Mouse (Mus musculus): ENCODE measurements around the gene Slit3. TPM values are rescaled to one million over a fixed set of nuclear protein-coding genes. Genes with fewer than 3 reads are reported as not detected.

The Slit3 gene
- polyA plus RNA-seq, 1 experiment: 11.3 TPM

GRCm38 (mm10) chr11:35340752-35341151 is 219.7 kb downstream of the Slit3 start:
- H3K4me1 ChIP-seq (ENCODE audit: control insufficient read depth, insufficient read depth, insufficient read length, low read length): no peaks in the 10 kb centered on the region
- H3K27ac ChIP-seq (replicated peaks; ENCODE audit: low read depth, low read length): no peak overlapping the region
- H3K4me3 ChIP-seq (ENCODE audit: insufficient read depth, low read depth, low read length): no peak overlapping the region

GRCm38 (mm10) chr11:35342486-35342885 is 221.5 kb downstream of the Slit3 start:
- Histone ChIP-seq H3K4me3 (ENCODE audit: insufficient read depth, low read depth, low read length) (no peak overlapping the region), H3K27ac (replicated peaks; ENCODE audit: low read depth, low read length) (no peak overlapping the region), H3K4me1 (ENCODE audit: control insufficient read depth, insufficient read depth, insufficient read length, low read length) (no peaks in the 10 kb centered on the region)

- Histone ChIP-seq H3K27ac (replicated peaks; ENCODE audit: low read depth, low read length) (no peak overlapping the region), H3K4me3 (ENCODE audit: insufficient read depth, low read depth, low read length) (no peak overlapping the region)
Measured at GRCm38 (mm10) chr11:35345696-35346480, 224.9 kb downstream of the Slit3 start.

GRCm38 (mm10) chr11:35348099-35348498 is 227.1 kb downstream of the Slit3 start:
- H3K4me3 ChIP-seq (ENCODE audit: insufficient read depth, low read depth, low read length): no peak overlapping the region
- H3K4me1 ChIP-seq (ENCODE audit: control insufficient read depth, insufficient read depth, insufficient read length, low read length): no peaks in the 10 kb centered on the region

More at GRCm38 (mm10) chr11:35345696-35346480, 224.9 kb downstream of the Slit3 start:
- H3K4me1 ChIP-seq (ENCODE audit: control insufficient read depth, insufficient read depth, insufficient read length, low read length): no peaks in the 10 kb centered on the region

GRCm38 (mm10) chr11:35350968-35351367 is 229.9 kb downstream of the Slit3 start:
- Histone ChIP-seq H3K4me1 (ENCODE audit: control insufficient read depth, insufficient read depth, insufficient read length, low read length) (no peaks in the 10 kb centered on the region), H3K4me3 (ENCODE audit: insufficient read depth, low read depth, low read length) (no peak overlapping the region), H3K27ac (replicated peaks; ENCODE audit: low read depth, low read length) (no peak overlapping the region)

More at GRCm38 (mm10) chr11:35348099-35348498, 227.1 kb downstream of the Slit3 start:
- H3K27ac ChIP-seq (replicated peaks; ENCODE audit: low read depth, low read length): no peak overlapping the region

GRCm38 (mm10) chr11:35351376-35351775 is 230.4 kb downstream of the Slit3 start:
- Histone ChIP-seq H3K4me3 (ENCODE audit: insufficient read depth, low read depth, low read length) (no peak overlapping the region), H3K4me1 (ENCODE audit: control insufficient read depth, insufficient read depth, insufficient read length, low read length) (no peaks in the 10 kb centered on the region), H3K27ac (replicated peaks; ENCODE audit: low read depth, low read length) (no peak overlapping the region)

- H3K4me3 ChIP-seq (ENCODE audit: insufficient read depth, low read depth, low read length): no peak overlapping the region
- H3K4me1 ChIP-seq (ENCODE audit: control insufficient read depth, insufficient read depth, insufficient read length, low read length): no peaks in the 10 kb centered on the region
- H3K27ac ChIP-seq (replicated peaks; ENCODE audit: low read depth, low read length): no peak overlapping the region
Measured at GRCm38 (mm10) chr11:35355811-35356210, 234.8 kb downstream of the Slit3 start.

GRCm38 (mm10) chr11:35361071-35361470 is 240.0 kb downstream of the Slit3 start:
- no peaks in the 10 kb centered on the region for H3K4me1 ChIP-seq (ENCODE audit: control insufficient read depth, insufficient read depth, insufficient read length, low read length)
- no peak overlapping the region for H3K27ac ChIP-seq (replicated peaks; ENCODE audit: low read depth, low read length)
- H3K4me3 ChIP-seq (ENCODE audit: insufficient read depth, low read depth, low read length): no peak overlapping the region

GRCm38 (mm10) chr11:35362975-35363374 is 242.0 kb downstream of the Slit3 start:
- no peak overlapping the region for H3K4me3 ChIP-seq (ENCODE audit: insufficient read depth, low read depth, low read length)
- no peak overlapping the region for H3K27ac ChIP-seq (replicated peaks; ENCODE audit: low read depth, low read length)
- no peaks in the 10 kb centered on the region for H3K4me1 ChIP-seq (ENCODE audit: control insufficient read depth, insufficient read depth, insufficient read length, low read length)

GRCm38 (mm10) chr11:35364469-35364868 is 243.4 kb downstream of the Slit3 start:
- no peak overlapping the region for H3K27ac ChIP-seq (replicated peaks; ENCODE audit: low read depth, low read length)
- no peaks in the 10 kb centered on the region for H3K4me1 ChIP-seq (ENCODE audit: control insufficient read depth, insufficient read depth, insufficient read length, low read length)
- no peak overlapping the region for H3K4me3 ChIP-seq (ENCODE audit: insufficient read depth, low read depth, low read length)

GRCm38 (mm10) chr11:35365510-35365931 is 244.5 kb downstream of the Slit3 start:
- H3K4me1 ChIP-seq (ENCODE audit: control insufficient read depth, insufficient read depth, insufficient read length, low read length): no peaks in the 10 kb centered on the region
- H3K4me3 ChIP-seq (ENCODE audit: insufficient read depth, low read depth, low read length): no peak overlapping the region
- no peak overlapping the region for H3K27ac ChIP-seq (replicated peaks; ENCODE audit: low read depth, low read length)

- H3K4me3 ChIP-seq (ENCODE audit: insufficient read depth, low read depth, low read length): no peak overlapping the region
- no peaks in the 10 kb centered on the region for H3K4me1 ChIP-seq (ENCODE audit: control insufficient read depth, insufficient read depth, insufficient read length, low read length)
- no peak overlapping the region for H3K27ac ChIP-seq (replicated peaks; ENCODE audit: low read depth, low read length)
Measured at GRCm38 (mm10) chr11:35366611-35367010, 245.6 kb downstream of the Slit3 start.

GRCm38 (mm10) chr11:35367248-35367647 is 246.2 kb downstream of the Slit3 start:
- Histone ChIP-seq H3K27ac (replicated peaks; ENCODE audit: low read depth, low read length) (no peak overlapping the region), H3K4me3 (ENCODE audit: insufficient read depth, low read depth, low read length) (no peak overlapping the region), H3K4me1 (ENCODE audit: control insufficient read depth, insufficient read depth, insufficient read length, low read length) (no peaks in the 10 kb centered on the region)

- no peak overlapping the region for H3K27ac ChIP-seq (replicated peaks; ENCODE audit: low read depth, low read length)
- H3K4me3 ChIP-seq (ENCODE audit: insufficient read depth, low read depth, low read length): no peak overlapping the region
- H3K4me1 ChIP-seq (ENCODE audit: control insufficient read depth, insufficient read depth, insufficient read length, low read length): no peaks in the 10 kb centered on the region
Measured at GRCm38 (mm10) chr11:35369964-35370363, 248.9 kb downstream of the Slit3 start.

GRCm38 (mm10) chr11:35370705-35371104 is 249.7 kb downstream of the Slit3 start:
- no peak overlapping the region for H3K4me3 ChIP-seq (ENCODE audit: insufficient read depth, low read depth, low read length)
- no peaks in the 10 kb centered on the region for H3K4me1 ChIP-seq (ENCODE audit: control insufficient read depth, insufficient read depth, insufficient read length, low read length)
- no peak overlapping the region for H3K27ac ChIP-seq (replicated peaks; ENCODE audit: low read depth, low read length)

GRCm38 (mm10) chr11:35372410-35372809 is 251.4 kb downstream of the Slit3 start:
- H3K4me1 ChIP-seq (ENCODE audit: control insufficient read depth, insufficient read depth, insufficient read length, low read length): no peaks in the 10 kb centered on the region
- no peak overlapping the region for H3K27ac ChIP-seq (replicated peaks; ENCODE audit: low read depth, low read length)
- no peak overlapping the region for H3K4me3 ChIP-seq (ENCODE audit: insufficient read depth, low read depth, low read length)

Measured in brown adipose tissue, adult 24 weeks (tissue).